Mouse (Mus musculus): Measurements from ENCODE around the gene Irf3. TPM values are rescaled to one million over a fixed set of nuclear protein-coding genes. Genes with fewer than 3 reads are reported as not detected.

The Irf3 gene
- total RNA-seq, 2 experiments from 2014 or later: 33.8 to 46.5 TPM

Small RNA genes within 50 kb of the gene (microRNA-seq; reads per million reads assigned to microRNA genes)
- gene Mir7054: 2.7 to 5.4 reads per million in 2 experiments

Other genes with a start within 250 kb of the Irf3 start
- 10 to 100 TPM; 31.8 to 33.4 TPM for gene Vrk3, start 249.2 kb upstream of the Irf3 start, total RNA-seq (2021)
- under 1 TPM; 0.24 to 0.25 TPM for gene Zfp473, start 246.6 kb upstream of the Irf3 start, total RNA-seq (2021)
- 10 to 100 TPM; 29.6 to 36.7 TPM for gene Nup62, start 181.6 kb upstream of the Irf3 start, total RNA-seq (2021)
- gene Il4i1, start 181.3 kb upstream of the Irf3 start, total RNA-seq (2021): 1 to 10 TPM; 1.5 to 1.8 TPM
- 10 to 100 TPM; 27.3 to 28.4 TPM for gene Atf5, start 181.0 kb upstream of the Irf3 start, total RNA-seq (2021)
- 10 to 100 TPM; 81.6 to 89.7 TPM for gene Akt1s1, start 148.7 kb upstream of the Irf3 start, total RNA-seq (2021)
- gene Tbc1d17, start 148.6 kb upstream of the Irf3 start, total RNA-seq (2021): 10 to 100 TPM; 46.2 to 54.2 TPM
- gene Pnkp, start 140.5 kb upstream of the Irf3 start, total RNA-seq (2021): 10 to 100 TPM; 32.3 to 33.3 TPM
- gene Ptov1, start 127.9 kb upstream of the Irf3 start, total RNA-seq (2021): 100 to 1,000 TPM; 272 to 295 TPM
- gene Med25, start 104.9 kb upstream of the Irf3 start, total RNA-seq (2021): 100 to 1,000 TPM; 106 to 111 TPM
- gene Fuz, start 101.6 kb upstream of the Irf3 start, total RNA-seq (2021): 10 to 100 TPM; 21.0 to 21.4 TPM
- 100 to 1,000 TPM; 310 to 327 TPM for gene Ap2a1, start 68.2 kb upstream of the Irf3 start, total RNA-seq (2021)
- under 1 TPM in 1 of 2 experiments, not detected in 1; 0.69 TPM for gene Tsks, start 54.4 kb upstream of the Irf3 start, total RNA-seq (2021)
- gene Cpt1c, start 22.8 kb upstream of the Irf3 start, total RNA-seq (2021): 100 to 1,000 TPM; 115 to 116 TPM
- 100 to 1,000 TPM; 163 to 195 TPM for gene Prmt1, start 11.1 kb upstream of the Irf3 start, total RNA-seq (2021)
- 1 to 10 TPM; 2.0 to 3.9 TPM for gene Bcl2l12, start 1.1 kb downstream of the Irf3 start, total RNA-seq (2021)
- gene Scaf1, start 18.7 kb downstream of the Irf3 start, total RNA-seq (2021): 100 to 1,000 TPM; 153 to 158 TPM
- 10 to 100 TPM; 12.1 to 16.2 TPM for gene Rras, start 20.3 kb downstream of the Irf3 start, total RNA-seq (2021)
- 10 to 100 TPM; 67.3 to 67.9 TPM for gene Prr12, start 55.2 kb downstream of the Irf3 start, total RNA-seq (2021)
- gene Nosip, start 64.8 kb downstream of the Irf3 start, total RNA-seq (2021): 10 to 100 TPM; 49.2 to 55.4 TPM
- gene Prrg2, start 65.0 kb downstream of the Irf3 start, total RNA-seq (2021): 1 to 10 TPM; 5.3 to 7.4 TPM
- 10 to 100 TPM; 10.3 to 13.8 TPM for gene Rcn3, start 94.6 kb downstream of the Irf3 start, total RNA-seq (2021)
- 10 to 100 TPM; 17.1 to 20.9 TPM for gene Fcgrt, start 106.2 kb downstream of the Irf3 start, total RNA-seq (2021)
- gene Rps11, start 126.8 kb downstream of the Irf3 start, total RNA-seq (2021): 100 to 1,000 TPM; 427 to 461 TPM
- 100 to 1,000 TPM; 736 to 824 TPM for gene Rpl13a, start 131.1 kb downstream of the Irf3 start, total RNA-seq (2021)
- gene Gm45713, start 138.6 kb downstream of the Irf3 start, total RNA-seq (2021): under 1 TPM in 1 of 2 experiments, not detected in 1; 0.39 TPM
- 1 to 10 TPM; 4.5 to 5.8 TPM for gene Flt3l, start 138.8 kb downstream of the Irf3 start, total RNA-seq (2021)
- 10 to 100 TPM; 46.1 to 46.5 TPM for gene Pih1d1, start 156.7 kb downstream of the Irf3 start, total RNA-seq (2021)
- 10 to 100 TPM; 14.0 to 15.9 TPM for gene Aldh16a1, start 156.9 kb downstream of the Irf3 start, total RNA-seq (2021)
- gene Slc17a7, start 166.3 kb downstream of the Irf3 start, total RNA-seq (2021): 1,000 to 10,000 TPM; 1,582 to 1,636 TPM
- gene Gfy, start 181.9 kb downstream of the Irf3 start, total RNA-seq (2021): under 1 TPM in 1 of 2 experiments, not detected in 1; 0.26 TPM
- not detected for gene Pth2, start 183.3 kb downstream of the Irf3 start, total RNA-seq (2021)
- gene Ccdc155, start 207.2 kb downstream of the Irf3 start, total RNA-seq (2021): 1 to 10 TPM; 2.0 to 2.7 TPM
- gene Dkkl1, start 214.5 kb downstream of the Irf3 start, total RNA-seq (2021): 1 to 10 TPM; 2.6 to 3.3 TPM
- gene Tead2, start 218.1 kb downstream of the Irf3 start, total RNA-seq (2021): 10 to 100 TPM in 1 of 2 experiments, 1 to 10 TPM in 1; 6.9 to 11.5 TPM
- 1 to 10 TPM; 4.0 TPM for gene Cd37, start 241.5 kb downstream of the Irf3 start, total RNA-seq (2021)
- gene Slc6a16, start 243.4 kb downstream of the Irf3 start, total RNA-seq (2021): 1 to 10 TPM; 1.4 to 2.3 TPM